Mouse (Mus musculus): ENCODE data around the gene Stk38.
A peak's percentile ranks its signal among the peaks of the same experiment; 100 is the strongest.
"Not testable (repeated sequence)": the region's sequence is repeated elsewhere in the genome, so short reads cannot be mapped to it uniquely, and the experiment has no call there.

Gene Stk38

DNA sequence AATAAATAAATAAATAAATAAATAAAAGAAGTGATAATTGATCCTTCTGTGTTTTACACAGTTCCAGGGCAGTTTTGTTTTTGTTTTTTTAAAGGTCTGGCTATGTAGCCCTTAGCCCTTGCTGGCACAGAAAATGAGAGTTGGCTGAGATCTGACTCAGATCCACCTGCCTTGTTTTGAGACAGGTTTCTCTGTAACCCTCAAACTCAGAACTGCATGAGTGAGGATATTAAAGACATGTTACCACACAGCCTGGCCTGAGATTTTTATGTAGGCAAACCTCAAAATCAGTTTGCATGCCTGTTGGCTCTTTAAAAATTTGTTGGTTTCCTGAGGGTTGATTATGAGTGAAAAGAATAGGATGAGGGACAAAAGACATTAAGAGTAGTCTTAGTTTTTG lies 27.7 kb upstream of the Stk38 start:
- DNase-seq (ENCODE audit: low spot score in 2 of 2): no peak

DNA sequence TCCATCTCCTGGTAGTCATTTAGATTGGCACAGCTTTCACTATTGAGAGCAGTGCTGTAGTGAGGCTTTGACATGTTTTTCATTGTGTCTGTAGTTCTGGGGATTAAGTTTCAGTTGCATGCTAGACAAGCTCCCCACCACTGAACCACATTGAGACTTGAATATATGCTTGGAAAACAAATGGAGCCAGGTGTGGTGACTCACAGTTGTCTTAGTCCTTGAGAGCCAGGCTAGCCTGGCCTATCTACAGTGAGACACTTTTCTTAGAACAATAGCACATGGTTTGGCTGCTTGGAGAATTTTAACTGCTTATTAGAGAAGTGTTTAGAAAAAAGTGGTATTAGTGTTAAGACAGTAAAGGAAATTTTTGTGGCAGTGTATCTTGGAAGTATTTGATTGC lies 26.5 kb upstream of the Stk38 start:
- no peak for DNase-seq (ENCODE audit: low spot score in 2 of 2)

DNA sequence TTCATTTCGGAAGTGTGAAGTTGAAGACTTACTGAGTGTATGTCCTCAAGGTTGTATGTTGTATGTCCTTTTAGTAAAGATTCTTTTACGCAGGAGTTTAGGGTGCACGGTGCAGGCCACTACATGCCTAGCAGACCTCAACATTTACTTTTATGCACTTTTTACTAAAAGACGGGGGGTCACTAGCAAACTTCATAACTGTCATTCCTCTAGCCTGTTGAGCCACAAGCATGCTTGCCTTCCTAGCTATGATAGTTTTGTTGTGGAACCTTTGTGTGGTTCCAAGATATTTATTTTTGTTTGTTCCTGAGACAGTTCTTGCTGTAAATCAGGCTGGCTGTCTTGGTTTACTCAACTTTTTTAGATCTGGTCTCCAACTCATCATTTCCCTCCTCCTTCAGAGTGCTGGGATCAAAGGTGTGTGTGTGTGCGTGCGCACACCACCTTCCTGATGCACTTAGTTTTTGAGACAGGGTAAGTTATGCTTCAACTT lies 25.8 kb upstream of the Stk38 start:
- DNase-seq (ENCODE audit: low spot score in 2 of 2): no peak

DNA sequence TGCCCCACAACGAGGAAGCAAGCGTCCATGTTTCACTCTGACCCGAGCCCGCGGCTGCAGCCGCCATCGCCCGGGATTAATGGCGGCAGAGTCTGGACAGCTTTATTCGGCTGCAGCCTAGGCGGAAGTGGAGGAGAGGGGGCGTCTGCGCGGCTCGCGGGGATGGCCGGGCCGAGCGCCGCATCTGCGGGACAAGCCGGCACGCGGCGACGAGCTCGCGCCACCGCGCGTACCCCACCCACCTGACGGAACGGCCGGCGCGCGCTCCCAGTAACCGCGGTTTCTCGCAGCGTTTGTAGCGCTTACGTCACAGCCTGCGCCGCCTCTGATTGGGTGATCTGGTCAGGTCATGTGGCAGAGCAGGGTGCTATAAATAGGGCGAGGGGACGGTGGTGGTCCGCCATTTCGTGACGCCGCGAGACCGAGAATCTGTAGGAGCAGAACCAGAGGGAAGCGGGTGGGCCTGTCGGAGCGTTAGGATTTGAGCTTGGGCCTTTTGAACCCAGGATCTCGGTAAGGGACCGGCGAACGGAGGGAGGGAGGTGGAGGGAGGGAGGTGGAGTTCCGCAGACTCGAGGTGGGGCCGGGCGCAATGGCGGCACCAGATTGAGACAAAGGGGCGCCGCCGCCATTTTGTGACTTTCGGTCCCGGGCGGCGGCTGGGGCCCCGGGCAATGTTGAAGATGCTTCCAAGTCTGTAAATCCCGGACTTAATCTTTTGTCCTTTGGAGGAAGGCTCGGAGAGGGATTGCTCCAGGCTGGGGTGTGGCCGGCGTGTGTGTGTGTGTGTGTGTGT lies 24.7 kb upstream of the Stk38 start, which contains the start of gene Srsf3:
Gene Srsf3, plus strand, starts transcription at position 355 of the 796 bp plus-strand sequence.
- DNase-seq (ENCODE audit: low spot score in 2 of 2): peak; percentile 96 to 99

DNA sequence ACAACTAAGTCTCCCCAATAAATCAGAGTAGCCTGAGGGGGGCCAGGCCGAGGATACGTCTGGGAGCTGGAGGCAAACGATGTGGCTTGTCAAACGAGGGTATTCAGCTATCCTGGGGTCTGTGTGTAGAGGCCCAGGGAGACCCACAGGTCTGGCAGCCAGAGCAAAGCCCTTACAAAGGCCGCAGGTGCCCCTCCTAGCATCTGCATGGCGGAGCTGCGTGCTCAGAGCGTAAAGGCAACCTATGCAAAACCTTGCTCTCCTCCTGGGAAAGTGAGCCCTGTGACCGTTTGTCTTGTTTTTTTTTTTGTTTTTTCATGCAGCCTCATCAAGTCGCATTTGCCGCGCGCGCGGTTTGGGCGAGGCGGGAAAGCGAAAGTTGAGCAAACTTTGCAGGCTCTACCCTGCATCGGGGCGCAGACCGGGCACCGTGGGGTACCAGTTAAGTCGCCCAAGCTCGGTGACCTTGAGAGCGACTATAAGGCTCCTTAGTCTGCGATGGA lies 24.0 kb upstream of the Stk38 start:
- no peak for DNase-seq (ENCODE audit: low spot score in 2 of 2)

DNA sequence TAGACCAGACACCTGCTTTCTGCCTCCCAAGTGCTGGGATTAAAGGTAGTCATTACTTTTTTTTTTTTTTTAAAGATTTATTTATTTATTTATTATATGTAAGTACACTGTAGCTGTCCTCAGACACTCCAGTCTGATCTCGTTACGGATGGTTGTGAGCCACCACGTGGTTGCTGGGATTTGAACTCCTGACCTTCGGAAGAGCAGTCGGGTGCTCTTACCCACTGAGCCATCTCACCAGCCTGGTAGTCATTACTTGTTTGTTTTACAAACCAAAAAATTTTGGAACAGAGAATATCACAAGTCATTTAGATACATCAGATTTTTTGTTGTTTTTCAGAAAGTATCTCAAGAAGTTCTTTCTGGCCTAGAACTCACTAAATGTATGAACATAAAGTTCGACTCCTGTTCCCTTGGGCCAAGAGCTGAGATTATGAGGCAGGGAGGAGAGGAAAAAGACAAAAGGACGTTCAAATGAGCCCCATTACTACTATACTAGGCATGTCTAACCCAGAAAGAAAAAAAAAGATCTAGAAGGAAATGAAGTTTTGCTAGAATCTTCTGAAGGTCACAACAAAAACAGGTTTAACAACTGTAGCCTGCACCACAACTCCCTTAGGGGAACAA lies 23.4 kb upstream of the Stk38 start:
- DNase-seq (ENCODE audit: low spot score in 2 of 2): not testable (repeated sequence)

DNA sequence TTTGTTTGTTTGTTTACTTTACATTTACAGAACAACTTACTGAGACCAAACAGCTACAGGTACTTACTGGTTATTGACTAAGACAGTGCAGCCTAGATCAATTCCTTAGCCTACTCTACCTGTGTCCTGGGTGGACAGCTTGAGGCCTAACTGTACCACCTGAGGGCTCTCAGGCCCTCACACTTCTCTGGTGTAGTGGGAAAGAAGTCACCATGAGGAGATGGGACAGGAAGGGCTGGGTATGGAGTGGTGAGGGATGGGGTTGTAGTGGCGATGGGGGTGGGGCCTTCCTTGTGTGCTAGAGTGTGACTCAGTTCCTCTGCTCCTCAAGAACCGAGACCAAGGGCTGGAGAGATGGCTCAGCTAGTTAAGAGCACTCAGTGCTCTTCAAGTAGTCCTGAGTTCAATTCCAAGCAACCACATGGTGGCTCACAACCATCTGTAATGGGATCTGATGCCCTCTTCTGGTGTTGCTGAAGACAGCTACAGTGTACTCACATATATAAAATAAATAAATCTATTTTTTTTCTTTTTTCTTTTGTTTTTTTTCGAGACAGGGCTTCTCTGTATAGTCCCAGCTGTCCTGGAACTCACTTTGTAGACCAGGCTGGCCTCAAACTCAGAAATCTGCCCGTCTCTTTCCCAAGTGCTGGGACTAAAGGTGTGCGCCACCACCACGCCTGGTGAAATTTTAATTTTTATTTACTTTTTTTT lies 22.7 kb upstream of the Stk38 start:
- DNase-seq (ENCODE audit: low spot score in 2 of 2): no peak

DNA sequence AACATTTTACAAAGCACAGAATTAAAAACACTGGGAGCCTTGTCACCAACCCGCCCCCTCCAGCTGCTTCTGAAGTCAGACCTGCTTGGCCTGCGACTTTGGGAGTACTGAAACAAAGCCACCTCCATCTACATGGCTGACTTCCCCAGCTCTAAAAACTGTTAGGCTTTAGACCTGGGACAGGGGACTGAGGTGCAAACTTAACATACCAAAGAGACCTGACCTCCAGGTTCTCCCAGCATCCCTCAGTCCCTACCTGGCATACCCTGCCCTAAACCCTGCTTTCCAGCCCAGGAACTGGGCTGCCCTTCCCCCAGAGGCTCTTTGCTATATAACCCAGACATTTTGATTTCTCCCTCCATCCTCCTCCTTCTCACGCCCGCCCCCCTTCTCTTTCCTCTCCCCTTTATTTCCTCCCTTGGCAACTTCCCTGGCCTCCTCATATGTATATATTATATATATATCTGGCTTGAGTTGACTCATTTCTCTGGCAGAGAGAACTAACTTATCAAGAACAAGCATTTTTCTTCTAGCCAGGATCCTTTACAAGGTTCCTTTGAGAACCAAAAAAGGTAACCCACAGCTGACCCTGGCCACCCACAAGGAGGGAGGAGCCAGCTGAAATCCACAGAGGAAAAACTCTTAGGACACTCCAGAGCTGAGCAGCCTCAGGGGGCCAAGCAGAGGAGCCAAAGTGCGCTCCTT lies 19.0 kb upstream of the Stk38 start:
- no peak for DNase-seq (ENCODE audit: low spot score in 2 of 2)

DNA sequence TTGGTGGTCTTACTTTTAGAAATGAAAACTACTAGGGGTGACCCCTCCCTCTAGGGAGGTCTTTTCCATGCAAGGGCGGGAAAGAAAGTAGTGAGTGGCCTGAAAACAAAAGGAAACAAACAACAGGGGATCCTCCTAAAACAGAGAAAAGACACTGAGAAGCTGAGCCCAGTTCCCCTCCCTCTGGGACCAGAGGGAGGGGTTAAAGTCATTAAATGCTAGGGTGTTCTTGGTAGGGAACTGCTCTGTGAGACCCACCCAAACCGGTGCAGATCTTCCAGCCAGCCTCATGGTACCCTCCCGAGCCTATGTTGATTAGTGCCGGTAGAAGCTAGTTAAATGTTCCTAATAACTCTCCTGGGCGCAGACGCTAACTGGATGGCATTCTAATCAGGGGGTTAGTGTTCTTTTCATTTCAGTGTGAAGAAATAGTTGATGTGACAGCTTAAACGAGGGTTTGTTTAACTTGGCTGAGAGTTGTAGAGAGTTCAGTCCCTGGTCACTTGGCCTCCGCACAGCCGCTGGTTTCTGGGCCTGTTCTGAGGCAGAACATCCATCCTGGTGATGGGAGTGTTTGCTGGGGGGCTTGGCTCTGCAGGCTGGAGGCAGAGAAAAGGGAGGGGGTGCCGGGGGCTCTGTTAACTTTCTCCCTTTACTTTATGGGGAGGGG lies 17.2 kb upstream of the Stk38 start:
- no peak for DNase-seq (ENCODE audit: low spot score in 2 of 2)

DNA sequence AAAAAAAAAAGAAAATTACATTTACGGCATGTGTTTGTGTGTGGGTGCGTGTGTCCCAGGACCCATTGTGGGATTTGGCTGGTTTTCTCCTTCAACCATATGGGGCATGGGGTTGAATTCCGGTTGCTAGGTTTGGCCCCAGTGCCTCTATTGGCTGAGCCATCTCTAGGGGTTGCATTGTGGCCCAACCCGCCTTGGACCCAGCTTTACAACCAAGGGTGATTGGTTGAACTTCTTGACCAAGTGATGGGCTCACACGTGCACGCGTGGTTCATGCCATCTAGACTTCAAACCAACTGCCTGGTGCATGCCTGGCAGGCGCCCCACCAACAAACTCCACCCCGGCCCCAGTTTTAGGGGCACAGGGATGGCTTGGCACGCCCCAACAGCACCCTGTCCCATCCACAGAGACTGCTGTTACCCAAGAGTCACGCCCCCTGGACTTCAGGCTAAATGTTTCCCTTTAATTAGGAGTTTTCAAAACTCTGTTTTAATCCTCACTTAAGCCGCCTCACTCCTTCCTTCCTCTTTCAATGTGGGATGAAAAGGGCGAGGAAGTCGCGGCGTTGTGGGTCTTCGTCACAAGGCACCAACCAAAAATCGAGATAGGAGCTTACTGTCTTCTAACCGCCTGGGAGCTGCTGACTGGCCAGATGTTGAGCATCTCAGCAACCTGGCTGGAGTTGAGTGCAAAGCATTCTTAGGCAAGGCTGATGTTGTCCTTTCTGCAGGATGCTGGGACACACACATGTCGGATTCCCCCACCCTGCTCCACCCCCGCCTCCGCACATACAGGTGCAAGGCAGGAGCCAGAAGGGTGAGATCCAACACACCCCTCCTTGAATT lies 16.5 kb upstream of the Stk38 start:
- no peak for DNase-seq (ENCODE audit: low spot score in 2 of 2)

DNA sequence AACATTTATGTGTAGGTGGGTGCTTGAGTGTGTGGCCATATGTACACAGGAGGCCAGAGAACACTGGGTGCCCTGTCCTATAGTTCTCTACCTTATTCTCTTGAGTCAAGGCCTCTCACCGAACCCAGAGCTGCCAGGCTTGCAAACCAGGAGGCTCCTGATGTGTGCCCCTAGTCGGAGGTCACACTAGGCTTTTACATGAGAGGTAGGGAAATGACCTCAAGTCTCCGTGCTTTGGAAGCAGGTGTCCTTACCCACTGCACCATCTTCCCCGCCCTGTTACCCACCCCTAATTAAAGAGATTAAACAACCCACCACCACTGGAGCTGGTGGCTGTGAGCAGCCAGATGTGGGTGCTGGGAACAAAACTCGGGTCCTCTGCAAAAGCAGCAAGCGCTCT lies 15.6 kb upstream of the Stk38 start:
- DNase-seq (ENCODE audit: low spot score in 2 of 2): no peak

DNA sequence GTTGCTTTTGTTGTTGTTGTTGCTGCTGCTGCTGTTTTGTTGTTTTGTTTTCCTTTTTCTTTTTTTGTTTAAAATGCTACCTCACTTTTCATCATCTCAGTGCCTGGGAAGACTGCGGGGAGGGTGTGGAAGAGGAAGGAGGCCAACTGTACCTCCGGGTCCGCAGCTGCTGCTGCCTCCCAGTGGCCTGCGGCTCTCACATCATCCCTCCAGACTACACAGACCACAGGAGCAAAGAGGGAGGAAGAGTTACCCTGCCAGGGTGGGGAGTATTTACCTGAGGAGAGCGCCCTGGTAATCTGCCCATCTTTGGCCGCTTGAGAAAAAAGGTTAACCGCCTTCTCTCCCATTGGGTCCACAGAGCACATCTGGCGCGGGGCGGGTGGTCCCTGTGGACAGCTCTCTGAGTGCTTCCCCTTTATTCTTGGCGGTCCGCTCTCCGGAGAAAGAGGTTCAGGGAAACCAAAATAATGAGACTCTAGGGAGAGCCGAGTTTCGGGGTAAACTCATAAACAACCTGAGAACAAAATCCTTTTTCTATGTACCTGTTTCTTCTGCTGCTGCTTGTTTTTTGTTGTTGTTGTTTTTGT lies 14.5 kb upstream of the Stk38 start:
- DNase-seq (ENCODE audit: low spot score in 2 of 2): no peak

DNA sequence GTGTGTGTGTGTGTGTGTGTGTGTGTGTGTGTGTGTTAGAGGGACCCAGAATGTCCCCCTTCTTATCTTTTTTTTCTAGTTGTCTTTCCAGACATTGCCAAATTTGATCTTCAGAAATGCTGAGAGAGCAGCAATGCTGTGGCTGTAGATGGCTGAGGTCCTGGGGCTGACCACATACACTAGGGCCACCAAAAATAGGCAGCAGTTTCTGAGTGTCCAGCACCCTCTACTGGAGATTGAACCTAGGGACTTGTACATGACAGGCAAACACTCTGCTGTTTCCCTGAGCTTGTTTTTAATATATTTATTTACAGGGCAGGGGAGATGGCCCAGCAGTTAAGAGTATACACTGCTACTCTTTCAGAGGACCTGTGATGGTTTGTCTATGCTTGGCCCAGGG lies 12.6 kb upstream of the Stk38 start:
- no peak for DNase-seq (ENCODE audit: low spot score in 2 of 2)

DNA sequence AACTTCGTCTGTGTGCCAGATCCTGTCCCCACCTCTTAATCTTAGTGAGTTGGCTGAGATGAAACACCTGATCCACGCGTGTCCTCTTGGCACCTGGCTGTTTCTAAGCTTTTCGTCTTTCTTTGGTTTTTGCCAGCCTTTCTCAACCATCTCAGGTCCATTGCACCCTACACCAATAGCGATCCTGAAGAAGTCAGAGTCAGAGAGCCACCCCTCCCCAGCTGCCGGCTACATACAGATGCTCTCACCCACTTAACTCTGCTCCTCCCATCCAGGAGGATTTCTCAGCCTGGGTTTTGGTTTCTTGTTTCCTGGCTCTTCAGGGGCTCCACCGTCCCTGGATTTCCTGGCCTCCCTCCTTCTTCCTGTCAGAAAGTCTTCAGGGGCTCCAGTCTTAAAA lies 11.6 kb upstream of the Stk38 start:
- DNase-seq (ENCODE audit: low spot score in 2 of 2): no peak

DNA sequence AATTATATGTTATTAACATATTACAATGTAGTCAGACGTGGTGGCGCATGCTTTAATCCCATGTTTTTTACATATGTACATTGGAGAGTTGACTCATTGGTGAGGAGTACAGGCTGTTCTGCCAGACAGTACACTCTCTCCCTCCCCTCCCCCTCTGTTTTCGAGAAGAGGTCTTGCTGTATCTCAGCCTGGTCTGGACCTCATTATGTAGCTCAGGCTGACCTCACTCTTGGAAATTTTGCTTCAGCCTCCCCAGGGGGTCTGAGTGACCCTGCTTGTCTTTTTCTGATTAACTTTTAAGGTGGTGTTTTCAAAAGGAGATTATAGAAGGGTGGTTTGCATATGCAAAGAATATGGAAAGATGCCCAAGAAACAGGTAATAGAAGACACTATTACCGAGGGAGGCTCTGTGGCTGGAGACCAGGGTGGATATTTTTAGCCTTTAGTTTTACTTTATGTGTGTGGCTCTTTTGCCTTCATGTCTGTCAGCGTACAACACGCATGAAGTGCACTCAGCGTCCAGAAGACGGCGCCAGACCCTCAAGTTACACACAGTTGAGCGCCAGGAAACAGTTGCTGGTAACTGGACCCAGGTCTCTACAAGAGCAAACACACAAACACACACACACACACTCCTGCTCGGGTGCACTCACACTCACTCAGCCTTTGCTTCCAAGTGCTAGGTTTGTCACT lies 10.6 kb upstream of the Stk38 start:
- DNase-seq (ENCODE audit: low spot score in 2 of 2): peak in 1 of 2 experiments; percentile 37

DNA sequence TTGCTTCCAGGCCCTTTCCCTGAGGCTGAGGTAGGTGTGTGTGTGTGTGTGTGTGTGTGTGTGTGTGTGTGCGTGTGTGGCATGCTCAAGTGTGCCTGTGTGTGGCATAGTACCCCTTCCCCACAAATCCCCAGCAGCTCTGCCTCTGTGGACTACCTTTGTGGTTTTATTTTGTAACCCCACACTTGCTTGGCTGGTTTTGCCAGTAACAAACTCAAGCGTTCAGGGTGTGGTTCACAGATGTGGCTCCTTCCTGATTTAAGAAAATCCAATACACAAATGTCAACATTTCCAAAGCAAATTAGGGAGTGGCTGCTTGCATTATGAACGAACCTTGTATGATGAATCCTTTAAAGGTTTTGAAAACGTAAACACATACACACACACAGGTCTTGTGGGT lies 8.9 kb upstream of the Stk38 start:
- no peak for DNase-seq (ENCODE audit: low spot score in 2 of 2)

DNA sequence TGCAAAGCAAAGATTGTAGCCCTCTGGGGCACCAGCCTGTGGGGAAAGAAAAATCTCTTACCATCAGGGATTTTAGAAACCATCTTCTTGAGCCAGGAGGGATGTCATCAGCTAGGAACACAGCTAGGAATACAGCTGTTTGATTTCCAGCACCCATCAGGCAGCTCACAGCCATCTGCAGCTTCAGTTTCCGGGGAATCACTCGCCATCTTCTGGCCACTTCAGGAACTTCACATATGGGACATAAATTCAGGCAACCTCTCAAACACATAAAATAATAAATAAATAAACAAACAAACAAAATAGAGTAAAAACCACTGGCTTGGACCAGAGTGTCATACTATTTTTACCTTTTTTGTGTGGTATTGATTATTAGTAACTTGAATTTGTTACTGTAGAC lies 7.8 kb upstream of the Stk38 start:
- no peak for DNase-seq (ENCODE audit: low spot score in 2 of 2)

DNA sequence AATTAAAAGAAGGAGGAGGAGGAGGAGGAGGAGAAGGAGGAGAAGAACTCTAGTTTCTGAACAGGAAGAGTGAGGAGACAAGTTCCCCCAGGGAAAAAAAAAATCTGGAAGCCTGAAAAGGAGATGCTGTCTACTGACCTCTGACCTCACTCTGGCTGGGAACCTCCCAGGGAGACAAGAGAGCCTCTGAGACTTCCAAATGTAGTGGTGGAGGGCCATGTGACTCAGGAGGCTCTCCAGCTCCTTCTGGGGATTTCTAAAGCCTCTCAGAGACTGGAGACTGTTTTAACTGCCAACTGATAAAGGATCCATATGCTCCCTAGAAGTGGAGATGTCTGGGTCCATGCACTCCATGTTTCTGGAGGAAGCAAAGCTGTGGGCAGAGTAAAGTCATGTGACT lies 6.4 kb upstream of the Stk38 start:
- DNase-seq (ENCODE audit: low spot score in 2 of 2): no peak

DNA sequence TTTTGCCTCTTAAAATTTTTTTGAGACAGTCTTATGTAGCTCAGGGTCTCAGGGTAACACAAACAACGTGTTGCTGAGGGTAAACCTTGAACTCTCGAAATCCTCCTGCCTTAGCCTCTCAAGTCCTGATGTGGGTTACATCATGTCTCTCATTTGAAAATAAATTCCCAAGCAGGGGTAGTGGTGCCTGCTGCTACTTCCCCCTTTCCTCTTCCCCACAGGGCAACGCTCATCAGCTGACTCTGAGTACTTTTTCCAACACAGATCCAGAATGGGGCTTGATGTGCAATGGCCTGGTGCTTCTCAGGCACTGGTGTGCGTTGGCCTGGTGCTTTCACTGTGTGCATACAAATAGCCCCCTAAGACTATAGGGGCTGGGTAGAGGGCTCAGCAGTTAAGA lies 1.4 kb upstream of the Stk38 start:
- no peak for DNase-seq (ENCODE audit: low spot score in 2 of 2)

DNA sequence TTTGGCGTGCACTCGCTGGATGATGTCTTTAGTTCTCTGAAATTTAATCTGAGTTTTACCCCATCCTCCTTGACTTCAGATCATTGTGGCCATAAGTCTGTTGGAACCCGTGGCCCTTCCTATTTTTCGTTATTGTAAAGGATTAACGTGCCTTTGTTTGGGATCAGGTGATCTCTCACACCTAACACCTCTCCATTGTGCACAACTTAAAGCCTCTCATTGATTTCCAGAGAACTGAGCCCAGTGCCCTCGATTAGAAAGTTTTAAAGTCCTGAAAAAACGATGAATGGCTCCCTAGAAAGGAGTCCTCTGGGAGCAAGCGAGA lies 493 bp upstream of the Stk38 start:
- no peak for DNase-seq (ENCODE audit: low spot score in 2 of 2)

Data from urinary bladder, postnatal 36 days (tissue).